Mouse (Mus musculus) cortical plate, adult 2 months (tissue): Measurements from ENCODE around the gene Casp7.

ENCODE experiments used
- CTCF ChIP-seq: fragments of 200-500 bp; IDR thresholded peaks from 2 replicates; pipeline ENCODE4 v1.5.1; 2011; ENCODE audit warnings: mild to moderate bottlenecking, control low read depth, low read length; ENCODE audit not compliant: insufficient read depth; ENCODE audit errors: extremely low read depth
- POLR2A ChIP-seq: fragments of 200-500 bp; IDR thresholded peaks from 2 replicates; pipeline ENCODE4 v1.6.1; 2011; ENCODE audit warnings: mild to moderate bottlenecking, low read length, control low read depth; ENCODE audit not compliant: insufficient read depth; ENCODE audit errors: extremely low read depth

DNA sequence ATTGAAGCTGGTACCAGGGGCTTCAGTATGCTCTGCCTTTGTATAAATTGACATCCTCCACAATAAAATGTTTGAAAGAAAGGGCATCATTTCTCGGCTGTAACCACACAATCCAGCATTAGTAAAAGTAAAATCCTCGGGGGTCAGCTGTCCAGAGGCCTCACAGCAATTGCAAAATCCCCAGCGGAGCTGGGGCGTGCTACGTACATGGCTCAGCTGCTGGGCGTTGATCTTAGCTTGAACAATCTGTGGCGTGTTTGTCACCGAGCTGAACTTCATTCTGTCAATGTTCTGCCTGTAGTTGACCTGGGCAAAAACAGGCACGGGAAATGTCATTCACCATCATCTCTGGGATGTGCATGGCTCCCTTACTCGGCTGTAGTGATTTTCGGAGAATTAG is 30.8 kb upstream of the Casp7 start:
- TF ChIP-seq CTCF (no peak), POLR2A (no peak)
